Mouse (Mus musculus) spleen, adult 10 weeks (tissue): ENCODE results near the gene Fah. TPM values are rescaled to one million over a fixed set of nuclear protein-coding genes. Genes with fewer than 3 reads are reported as not detected.

Source experiments
- polyA plus RNA-seq: library from polyadenylated mRNA; stranded (reverse); fragments of 350-450 nt; fragmentation: Illumina TruSeq; extraction: RNeasy Lipid Tissue Mini Kit (QIAGEN cat#74804); gene quantifications from one replicate; pipeline ENCODE4 v1.2.3, GENCODE M21; 2015; ENCODE audit warnings: low replicate concordance; ENCODE audit not compliant: insufficient read depth

The Fah gene
- polyA plus RNA-seq, result 4.3 TPM

DNA sequence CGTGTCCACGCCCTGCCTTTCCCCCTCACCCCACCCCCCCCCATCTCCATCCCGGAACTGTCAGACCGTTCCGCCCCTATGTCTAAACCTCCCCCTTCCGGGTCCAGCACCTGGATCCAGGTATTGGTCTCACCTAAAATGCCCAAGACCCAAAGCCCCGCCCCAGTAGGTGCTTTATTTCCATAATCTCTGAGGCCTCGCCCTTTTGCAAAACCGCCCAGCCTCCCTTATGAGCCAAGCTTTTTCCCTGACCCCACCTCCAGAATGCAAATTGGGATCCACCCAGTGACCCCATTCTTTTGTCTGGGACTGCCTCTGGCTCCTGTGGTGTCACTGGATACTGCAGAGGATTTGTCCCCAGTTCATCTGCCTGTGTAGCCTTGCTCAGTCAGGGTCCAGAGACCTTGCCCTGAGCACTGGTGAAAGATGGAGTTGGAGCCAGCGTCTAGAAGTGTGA is at the start of gene Fah:
Fah (minus strand) TSS at position 430 of the 457 bp plus-strand sequence.

Other genes with a start within 250 kb of the Fah start
- gene Arnt2, start 196.5 kb downstream of the Fah start, polyA plus RNA-seq, result 2.0 TPM
- gene Gm2115, start 77.8 kb downstream of the Fah start, polyA plus RNA-seq, result 0.06 TPM
- 291 TPM for gene Zfand6, start 83.2 kb upstream of the Fah start, polyA plus RNA-seq
- not detected for gene Olfr291, start 246.8 kb upstream of the Fah start, polyA plus RNA-seq